Mouse (Mus musculus) frontal cortex, postnatal 10 days (tissue): ENCODE data around the gene Zdhhc4.

Experiments used
- DNase-seq, 2 experiments: peaks; one replicate each; pipeline ENCODE4 v3.0.0; 2022; ENCODE audit warnings: low spot score in 2 of 2, mixed read lengths in 1 of 2

Gene Zdhhc4

DNA sequence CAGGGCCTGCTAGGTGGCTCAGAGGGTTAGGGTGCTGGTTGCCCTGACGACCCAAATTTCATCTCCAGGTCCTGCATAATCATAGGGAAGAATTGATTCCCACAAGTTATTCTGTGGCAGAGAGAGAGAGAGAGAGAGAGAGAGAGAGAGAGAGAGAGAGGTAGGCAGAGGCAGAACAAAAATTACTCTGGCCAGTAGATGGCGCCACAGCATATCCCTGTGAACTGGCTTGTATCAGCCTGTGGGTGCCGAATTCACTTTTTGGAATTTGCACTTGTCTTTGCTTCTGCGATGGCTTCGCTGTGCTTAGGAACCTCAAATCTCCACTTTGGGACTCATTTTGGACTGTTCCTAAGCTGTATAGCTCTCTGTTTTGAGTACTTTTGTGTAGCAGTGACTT, 4.8 kb upstream of the Zdhhc4 start:
- peak in 1 of 2 experiments; percentile 77 for DNase-seq

DNA sequence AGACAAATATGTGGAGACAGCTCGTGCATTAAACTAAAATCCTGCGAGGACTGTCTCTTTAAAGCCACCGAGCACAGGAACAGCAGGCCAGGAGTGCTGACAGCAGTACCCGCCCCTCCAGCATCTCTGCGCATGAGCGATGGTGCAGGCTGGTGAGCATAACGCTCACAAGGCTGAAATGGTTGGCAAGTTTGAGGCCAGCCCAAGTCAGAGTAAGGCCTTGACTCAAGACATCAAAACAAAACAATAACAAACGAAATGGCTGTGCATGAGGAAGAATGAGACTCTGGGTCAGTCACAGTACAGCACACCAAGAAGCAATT, 11.8 kb downstream of the Zdhhc4 start:
- no peak for DNase-seq

DNA sequence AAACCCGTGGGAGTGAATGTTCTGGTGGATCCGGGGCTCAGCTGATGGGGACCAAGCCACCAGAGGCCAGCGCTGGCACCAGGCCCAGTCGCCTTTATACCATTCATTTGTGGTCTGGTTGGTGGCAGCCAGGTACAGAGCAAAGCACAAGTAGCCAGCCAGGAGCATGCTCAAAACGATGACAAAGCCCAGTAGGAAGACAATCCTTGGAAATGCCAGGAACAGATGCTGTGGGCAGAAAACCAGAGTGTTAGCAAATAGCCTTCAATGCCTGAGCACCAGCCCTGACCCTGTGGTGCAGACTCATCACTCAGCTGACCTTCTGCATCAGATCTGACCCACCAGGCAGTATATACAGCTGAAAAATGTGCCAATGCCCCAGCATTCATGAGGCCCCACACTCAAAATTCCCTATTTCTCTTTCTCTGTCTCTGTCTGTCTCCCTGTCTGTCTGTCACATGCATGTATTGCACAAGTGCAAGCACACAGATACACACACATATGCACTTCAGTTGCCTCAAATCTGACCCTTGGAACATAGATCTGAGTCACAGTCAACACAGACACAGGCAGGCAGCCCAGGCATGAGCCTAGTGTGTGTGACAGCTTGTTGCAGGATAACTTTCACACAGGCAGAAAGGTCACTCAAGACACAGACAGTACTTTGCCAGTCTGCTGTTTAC, 12.3 kb downstream of the Zdhhc4 start:
- no peak for DNase-seq

DNA sequence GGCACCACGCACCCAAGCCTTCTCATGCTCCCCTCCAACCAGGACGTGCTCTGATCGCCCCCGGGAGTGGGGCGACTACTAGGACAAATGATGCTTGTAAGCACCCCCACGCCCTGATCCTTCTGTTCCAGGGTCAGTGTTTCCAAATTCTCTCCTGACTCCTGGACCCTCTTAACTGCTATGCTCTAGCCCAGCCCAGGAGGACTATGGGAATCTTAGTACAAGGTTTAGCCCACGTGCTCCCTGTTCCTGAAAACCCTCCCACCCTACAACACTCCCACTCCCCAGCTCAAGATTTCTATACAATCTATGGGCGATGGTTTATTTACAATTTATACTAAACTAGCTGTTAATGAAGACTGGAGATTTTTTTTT, 13.6 kb downstream of the Zdhhc4 start:
- DNase-seq, result no peak

DNA sequence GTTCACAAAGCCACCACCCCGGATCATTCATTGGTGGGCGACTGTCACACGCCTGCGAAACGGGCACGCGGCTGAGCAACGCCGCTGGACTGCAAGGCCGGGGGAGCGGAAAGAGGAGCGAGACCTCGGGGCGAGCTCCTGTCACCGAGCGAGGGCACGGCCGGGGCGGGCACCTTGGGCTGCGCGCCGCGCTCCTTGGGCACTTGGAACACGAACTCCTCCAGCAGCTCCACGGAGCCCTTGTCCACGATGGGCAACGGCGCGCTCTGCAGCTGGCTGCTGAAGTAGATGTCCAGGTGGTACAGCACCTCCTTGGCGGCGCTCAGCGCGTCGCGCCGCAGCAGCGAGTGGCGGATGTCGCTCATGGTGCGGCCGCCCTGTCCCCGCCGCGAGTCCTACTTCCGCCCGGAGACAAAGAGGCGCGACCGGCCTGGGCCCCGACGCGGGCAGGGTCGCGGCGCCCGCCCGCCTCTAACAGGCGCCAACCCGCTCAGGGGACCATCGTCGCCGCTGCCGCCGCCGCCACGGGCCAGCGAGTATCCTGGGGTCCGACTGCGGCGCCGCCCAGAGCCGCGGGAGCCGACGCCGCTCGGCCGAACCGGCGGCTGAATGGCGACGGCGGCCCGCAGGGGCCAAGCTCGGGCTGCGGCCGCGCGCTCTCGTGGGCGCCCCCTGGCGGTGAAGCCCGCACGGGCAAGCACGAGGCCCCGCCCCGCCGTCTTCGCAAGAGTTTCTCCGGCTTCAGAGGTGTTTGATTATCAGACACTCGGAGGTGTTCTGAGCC, 14.1 kb downstream of the Zdhhc4 start, which contains the start of gene E130309D02Rik:
TSS of gene E130309D02Rik (minus strand) at position 631 of the 784 bp plus-strand sequence.
- DNase-seq, result peak; percentile 70 to 86

DNA sequence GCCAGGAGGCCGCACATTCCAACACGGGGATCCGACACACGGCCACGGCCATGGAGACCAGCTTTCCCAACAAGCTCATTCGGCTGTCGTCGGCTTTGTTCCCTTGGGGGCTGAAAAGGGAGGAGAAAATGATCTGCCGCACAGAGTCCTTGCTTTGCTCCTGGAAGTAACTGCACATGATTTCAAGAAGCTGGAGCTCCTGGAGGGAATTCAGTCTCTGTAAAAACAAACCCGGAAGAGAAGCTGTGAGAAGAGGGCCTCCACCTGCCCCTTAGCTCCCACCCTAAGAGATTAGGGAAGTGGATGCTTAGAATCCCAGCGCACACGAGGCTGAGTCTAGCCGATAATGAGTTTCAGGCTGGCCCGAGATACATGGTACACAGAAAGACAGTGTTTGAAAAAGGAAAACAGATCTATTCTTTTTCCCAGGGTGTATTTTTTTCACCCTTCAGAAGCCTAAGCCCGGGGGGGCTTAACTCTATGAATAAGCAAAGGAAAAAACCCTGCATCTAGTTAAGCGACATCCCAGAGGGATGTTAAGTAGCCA, 14.8 kb downstream of the Zdhhc4 start:
- DNase-seq, result no peak

DNA sequence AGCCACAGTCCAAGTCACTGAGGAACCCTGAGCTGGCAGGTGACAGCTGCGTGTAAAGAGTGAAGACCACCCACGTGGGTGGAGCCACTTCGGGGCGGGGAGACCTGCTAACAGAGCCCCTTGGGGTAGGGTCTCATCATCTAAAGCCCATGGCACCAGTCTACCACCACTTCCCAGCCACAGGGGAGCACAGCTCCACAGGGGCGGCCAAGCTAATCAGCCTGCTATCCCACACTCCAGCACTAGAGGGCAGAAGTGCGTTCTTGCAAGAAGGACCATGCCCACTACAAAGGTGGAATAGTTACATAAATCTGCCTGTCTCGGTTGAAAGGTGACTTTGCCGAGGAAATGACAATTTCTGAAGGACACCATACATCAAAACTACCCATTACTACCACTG, 17.2 kb downstream of the Zdhhc4 start:
- peak in 1 of 2 experiments; percentile 66 for DNase-seq

DNA sequence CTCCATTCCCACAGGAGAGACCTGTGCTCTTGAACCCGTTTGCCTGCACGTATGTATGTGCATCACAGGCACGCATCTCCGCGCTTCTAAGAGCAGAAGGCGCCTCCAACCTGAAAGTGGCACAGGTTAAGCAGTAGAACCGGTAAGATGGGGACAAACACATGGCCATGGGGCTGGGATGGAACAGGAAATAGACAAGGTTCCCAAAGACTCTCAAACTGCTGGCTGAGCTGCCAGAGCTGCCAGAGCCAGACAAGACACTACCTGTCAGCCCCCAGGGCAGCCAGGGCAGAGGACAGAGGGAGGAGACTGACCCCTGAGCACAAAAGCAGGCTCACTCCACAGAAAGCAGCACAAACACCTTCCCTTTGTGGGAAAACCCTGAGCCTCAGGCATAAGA, 19.1 kb downstream of the Zdhhc4 start:
- DNase-seq, result no peak

DNA sequence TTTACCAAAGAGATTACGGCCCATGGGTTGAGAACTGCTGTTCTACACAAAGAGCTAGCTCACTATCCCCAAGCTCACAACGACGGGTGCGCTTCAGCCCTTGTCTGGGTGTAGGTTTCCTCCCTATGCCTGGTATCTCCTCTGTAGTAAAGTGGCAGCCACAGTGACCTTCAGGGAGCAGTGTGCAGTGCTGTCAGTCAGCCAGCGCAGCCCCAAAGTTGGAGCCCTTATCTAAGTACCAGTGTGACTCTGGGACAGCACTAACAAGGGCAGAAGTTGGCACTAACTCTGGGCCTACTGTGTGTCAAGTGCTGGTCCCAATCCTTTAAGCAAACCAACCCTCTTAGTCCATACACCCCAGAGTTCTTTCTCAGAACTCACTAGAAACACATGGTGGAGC, 20.2 kb downstream of the Zdhhc4 start:
- DNase-seq, result no peak

DNA sequence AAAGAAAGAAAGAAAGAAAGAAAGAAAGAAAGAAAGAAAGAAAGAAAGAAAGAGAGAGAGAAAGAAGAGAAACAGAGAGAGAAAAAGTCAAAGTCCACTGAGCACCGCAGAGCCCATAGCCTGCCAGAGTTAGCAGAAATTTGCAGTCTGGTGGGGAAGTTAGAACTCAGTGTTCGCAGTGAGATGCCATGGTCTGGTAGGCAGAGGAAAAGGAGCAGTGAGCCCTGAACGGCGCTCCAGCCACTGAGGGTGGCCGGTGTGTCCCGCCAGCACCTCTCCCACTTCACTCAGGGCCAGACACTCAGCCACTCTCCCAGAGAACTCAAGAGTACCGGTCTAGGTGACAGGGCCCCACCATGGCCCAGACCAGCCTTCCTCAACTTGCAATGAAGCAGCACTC, 24.8 kb downstream of the Zdhhc4 start:
- no peak for DNase-seq

DNA sequence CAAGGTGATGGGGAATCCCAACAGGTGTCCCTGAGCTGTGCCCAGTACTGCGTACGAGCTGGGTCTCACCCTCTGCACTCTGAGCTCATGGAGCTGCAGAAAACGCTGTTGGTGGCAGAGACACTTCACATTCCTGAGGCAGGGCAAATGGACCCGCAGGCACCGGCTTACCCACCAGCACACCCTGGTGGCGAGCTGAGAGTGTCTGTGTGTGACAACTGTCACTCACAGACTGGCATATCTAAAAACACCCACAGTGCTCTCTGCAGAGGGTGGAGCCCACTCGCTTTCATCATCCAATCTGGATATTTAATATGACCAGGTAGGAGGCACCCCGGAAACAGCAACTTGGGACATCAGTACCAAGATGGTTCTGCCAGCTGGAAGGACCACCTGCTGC, 27.8 kb downstream of the Zdhhc4 start:
- no peak for DNase-seq

DNA sequence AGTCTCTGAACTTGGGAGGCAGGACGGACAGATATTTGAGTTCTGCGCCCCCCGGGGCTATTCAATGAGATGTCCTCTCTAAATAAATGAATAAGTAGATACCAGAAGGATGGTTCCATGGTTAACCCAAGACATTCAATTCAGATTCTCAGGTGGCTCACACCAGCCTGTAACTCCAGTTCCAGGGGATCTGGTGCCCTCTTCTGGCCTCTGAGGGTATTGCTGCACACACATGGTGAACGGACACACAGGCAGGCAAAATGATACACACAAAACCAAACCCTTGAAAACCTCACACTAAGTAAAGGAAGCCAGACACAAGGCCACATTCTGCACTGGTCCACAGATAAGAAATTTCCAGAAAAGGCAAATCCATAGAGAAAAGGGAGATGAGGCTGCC, 29.4 kb downstream of the Zdhhc4 start:
- DNase-seq, result no peak

DNA sequence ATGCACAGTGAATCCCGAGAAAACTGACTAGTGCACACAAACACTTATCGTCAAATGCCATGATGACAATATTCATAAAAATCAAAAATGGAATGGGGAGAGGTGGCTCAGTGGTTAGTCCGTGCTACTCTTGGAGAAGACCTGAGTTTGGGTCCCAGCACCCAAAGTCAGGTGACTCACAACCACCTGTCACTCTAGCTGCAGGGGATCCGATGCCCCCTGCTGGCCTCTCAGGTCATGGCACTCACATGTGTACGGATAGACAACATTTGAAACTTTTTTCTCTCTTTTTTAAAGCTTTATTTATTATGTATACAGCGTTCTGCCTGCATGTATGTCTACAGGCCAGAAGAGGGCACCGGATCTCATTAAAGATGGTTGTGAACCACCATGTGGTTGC, 30.7 kb downstream of the Zdhhc4 start:
- no peak for DNase-seq

DNA sequence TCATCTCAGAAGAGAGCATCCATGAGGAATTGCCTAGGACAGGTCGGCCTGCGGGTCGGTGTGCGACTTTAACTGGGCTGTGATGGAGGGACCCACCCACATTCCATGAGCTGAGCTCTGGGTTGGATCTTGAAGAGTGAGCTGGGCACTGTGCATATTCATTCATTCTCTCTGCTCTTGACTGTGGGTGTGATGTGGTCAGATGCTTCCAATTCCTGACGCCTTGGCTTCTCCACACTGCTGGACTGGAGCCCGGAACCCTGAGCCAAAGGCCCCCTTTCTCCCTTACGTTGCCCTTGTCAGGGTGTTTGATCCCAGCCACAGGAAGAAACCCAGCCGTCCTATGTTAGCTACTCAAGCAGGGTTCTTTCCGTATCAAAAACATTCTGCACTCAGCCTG, 31.1 kb downstream of the Zdhhc4 start:
- DNase-seq, result no peak

DNA sequence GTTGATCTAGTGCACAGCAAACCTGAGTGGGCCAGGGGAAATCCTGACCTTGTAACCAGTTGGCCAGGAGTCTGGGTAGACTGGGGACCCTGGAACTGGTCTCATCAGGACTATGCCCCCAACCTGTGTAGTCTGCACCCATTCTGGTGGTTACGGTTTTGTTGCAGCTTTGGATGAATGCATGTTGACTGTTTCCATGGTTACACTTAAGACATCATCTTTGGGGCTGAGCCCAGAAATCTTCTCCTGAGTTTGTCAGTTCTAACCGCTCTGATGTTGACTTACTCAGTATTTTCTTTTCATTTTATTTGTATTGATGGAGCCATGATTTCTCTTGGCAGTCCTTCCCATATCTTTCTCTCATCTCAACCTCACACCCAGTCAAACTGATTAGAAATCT, 33.7 kb downstream of the Zdhhc4 start:
- DNase-seq, result no peak

DNA sequence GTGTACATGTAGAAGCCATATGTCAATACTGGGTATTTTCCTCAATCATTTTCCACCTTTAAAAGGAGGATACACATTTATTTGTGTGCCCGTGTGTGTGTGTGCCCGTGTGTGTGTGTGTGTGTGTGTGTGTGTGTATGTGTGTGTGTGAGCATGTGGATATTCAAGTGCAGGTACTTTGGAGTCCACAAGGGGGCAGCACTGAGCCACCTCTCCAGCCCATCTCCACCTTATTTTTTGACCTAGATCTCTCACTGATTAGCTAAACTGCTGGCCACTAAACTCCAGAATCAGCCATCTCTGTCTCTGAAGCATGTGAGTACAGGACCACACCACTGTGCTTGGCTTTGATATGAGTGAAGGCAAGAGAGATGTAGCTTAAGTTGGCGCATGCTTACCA, 34.2 kb downstream of the Zdhhc4 start:
- no peak for DNase-seq

DNA sequence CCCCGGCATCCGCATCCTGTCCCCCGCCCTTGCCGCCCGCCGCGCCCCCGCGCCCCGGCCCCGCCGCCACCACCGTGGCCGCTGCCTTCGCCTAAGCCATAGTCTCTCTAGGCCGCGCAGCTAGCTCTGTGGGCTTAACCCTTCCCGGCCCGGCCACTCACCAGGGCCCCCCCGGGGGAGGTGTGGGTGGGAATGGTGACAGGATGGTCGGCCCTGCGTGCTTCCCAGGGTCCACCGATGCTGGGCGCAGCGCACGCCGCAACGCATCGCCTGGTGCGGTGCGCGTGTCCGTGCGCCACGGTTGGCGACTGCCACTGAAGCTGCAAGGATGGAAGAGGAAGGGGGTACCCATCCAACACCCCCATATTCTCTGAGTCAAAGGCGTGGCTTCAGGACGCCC, 35.7 kb downstream of the Zdhhc4 start, which contains the start of gene Zfp853:
TSS of gene Zfp853 (minus strand) at position 220 of the 400 bp plus-strand sequence.
- DNase-seq, result peak in 1 of 2 experiments; percentile 35

DNA sequence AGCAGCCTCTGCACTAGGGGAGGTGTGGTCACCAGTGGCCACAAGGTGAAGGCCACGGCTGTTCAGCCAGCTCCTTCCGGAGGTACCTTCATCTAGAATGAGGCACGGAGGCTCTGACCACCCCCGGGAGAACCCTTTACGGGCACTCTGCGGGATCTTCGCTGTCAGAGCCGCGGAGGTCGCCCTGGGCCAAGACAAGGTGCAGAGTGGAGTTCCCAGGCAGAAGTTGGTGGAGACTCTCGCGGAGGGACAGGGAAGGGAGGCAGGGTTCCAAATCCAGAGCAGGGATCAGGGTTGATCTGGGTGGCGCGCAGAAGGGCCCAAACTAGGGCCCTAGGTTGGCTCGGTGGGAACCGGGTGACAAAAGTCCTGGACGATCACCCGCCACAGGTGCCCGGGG, 36.2 kb downstream of the Zdhhc4 start:
- no peak for DNase-seq

DNA sequence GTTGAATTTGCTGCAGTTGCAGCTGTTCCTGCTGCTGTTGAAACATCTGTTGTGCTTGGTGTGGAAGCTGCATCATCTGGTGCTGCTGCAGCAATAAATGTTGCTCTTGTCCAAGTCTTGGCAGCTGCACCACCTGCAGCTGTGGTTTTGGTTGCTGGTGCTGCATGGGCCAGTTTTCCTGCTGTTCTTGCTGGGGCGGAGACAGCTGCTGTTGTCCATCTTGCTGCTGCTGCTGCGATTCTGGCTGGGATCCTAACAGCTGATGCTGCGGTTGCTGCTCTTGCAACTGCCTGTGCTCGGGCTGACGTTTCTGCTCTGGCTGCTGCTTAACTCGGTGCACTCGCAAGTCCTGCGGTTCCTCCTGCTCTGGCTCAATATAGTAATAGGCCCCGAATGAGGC, 39.8 kb downstream of the Zdhhc4 start:
- no peak for DNase-seq

DNA sequence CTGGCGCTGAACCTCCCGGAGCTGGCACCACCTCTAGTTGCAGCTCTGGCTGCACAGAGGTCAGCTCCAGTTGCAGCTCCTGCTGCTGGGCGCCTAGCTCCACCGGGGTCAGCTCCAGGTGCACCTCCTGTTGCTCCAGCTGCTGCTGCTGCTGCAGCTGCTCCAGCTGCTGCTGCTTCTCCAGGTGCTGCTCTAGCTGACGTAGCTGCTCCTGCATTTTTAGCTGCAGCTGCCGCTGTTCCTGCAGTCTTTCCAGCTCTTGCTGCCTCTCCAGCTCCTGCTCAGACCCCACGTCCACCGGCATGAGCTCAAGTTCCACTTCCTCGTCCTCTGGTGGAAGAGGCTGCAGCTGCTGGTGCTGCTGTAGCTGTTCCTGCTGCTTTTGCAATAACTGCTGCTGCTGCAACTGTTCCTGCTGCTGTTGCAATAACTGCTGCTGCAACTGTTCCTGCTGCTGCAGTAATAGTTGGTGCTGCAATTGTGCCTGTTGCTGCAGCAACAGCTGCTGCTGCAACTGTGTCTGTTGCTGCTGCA, 40.6 kb downstream of the Zdhhc4 start:
- no peak for DNase-seq

DNA sequence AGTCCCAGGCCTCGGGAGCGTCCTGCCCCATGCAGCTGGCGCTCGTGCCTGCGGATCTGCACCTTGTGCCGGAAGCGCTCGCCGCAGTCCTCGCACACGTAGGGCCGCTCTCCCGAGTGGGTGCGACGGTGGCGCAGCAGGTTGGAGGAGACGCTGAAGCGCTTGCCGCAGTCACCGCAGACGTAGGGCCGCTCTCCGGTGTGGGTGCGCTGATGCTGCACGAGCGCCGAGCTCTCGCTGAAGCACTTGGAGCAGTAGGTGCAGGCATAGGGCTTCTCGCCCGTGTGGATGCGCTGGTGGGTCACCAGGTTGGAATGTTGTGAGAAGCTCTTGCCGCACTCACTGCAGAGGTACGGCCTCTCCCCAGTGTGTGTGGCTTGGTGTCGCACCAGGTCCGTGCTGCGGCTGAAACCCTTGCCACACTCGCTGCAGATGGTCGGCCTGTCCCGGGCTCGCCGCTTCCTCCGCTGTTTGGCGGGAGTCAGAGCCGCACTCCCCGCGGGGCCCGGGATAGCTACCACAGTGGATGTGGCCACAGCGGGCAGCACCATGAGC, 41.2 kb downstream of the Zdhhc4 start:
- DNase-seq, result no peak

DNA sequence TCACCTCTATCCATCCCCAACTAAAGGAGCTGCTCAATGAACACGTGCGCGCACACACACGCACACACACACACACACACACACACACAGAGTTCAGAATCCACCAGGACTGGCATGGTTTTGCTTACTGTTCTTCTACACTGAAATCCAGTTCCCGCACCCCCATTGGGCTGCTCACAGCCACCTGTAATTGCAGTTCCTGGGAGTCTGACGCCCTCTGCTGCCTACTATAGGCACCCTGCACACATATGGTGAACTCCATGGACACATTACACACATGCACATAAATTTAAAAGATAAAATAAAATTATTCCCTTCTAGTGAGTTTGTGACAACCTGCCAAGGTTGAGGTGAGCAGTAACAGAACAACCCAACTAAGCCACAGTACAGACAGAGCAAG, 44.3 kb downstream of the Zdhhc4 start:
- no peak for DNase-seq

DNA sequence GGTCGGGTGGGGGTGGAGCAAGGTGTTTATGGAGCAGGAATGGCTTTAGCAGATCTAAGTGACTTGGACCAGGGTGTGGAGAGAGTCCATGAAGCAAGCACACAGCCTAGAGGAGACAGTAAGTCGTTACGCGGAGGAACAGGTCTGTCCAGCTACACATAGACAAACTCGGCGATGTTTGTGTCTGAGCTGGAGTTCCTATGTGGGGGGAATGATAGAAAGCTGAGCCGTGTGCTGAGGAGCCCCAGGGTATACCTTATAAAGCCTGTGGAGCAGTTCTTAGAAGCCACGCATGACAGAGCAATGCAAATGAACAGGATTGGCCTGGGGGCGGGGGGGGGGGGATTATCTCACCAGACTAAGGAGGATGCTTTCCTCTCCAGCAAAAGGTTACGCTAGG, 49.8 kb downstream of the Zdhhc4 start:
- no peak for DNase-seq
